Mouse (Mus musculus) macrophage (primary cell): ENCODE results near the gene Hdgfl3. TPM values are rescaled to one million over a fixed set of nuclear protein-coding genes. Genes with fewer than 3 reads are reported as not detected.
"Not testable (repeated sequence)": the region's sequence is repeated elsewhere in the genome, so short reads cannot be mapped to it uniquely, and the experiment has no call there.

Experiments used
- H3K27ac ChIP-seq: fragments of 350-480 bp; formaldehyde crosslinking; 2 replicates; pipeline ENCODE4 v1.9.0; 2021
- H3K36me3 ChIP-seq: fragments of 350-480 bp; formaldehyde crosslinking; 2 replicates; pipeline ENCODE4 v1.9.0; 2021; ENCODE audit errors: inconsistent target
- H3K4me3 ChIP-seq: fragments of 350-480 bp; formaldehyde crosslinking; 2 replicates; pipeline ENCODE4 v1.9.0; 2021; ENCODE audit errors: inconsistent target
- H3K79me2 ChIP-seq: fragments of 350-480 bp; formaldehyde crosslinking; 2 replicates; pipeline ENCODE4 v1.9.0; 2021; ENCODE audit errors: inconsistent target
- WGBS: methylation state at CpG from one replicate; pipeline ENCODE4 v1.1.7; 2026; ENCODE audit warnings: inconsistent platforms; ENCODE audit not compliant: missing documents; 5-methylcytosine and 5-hydroxymethylcytosine counted together
- polyA plus RNA-seq: library from polyadenylated mRNA; stranded (reverse); fragments of 250-400 nt; gene quantifications from 3 replicates; pipeline ENCODE4 v1.2.4, GENCODE M21; 2018; ENCODE audit warnings: inconsistent platforms

The Hdgfl3 gene
- polyA plus RNA-seq, 1 experiment from 2014 or later, result 0.17 TPM

- no peak overlapping the region for H3K4me3 ChIP-seq
- WGBS, result 89% methylated on average over 7 of the region's 7 CpGs
- H3K79me2 ChIP-seq, result no peaks in the 10 kb centered on the region
- H3K27ac ChIP-seq, result no peak overlapping the region
- H3K36me3 ChIP-seq, result no peaks in the 10 kb centered on the region
These were observed 93.6 kb downstream of the Hdgfl3 start for GRCm38 (mm10) chr7:81840661-81841181.

DNA sequence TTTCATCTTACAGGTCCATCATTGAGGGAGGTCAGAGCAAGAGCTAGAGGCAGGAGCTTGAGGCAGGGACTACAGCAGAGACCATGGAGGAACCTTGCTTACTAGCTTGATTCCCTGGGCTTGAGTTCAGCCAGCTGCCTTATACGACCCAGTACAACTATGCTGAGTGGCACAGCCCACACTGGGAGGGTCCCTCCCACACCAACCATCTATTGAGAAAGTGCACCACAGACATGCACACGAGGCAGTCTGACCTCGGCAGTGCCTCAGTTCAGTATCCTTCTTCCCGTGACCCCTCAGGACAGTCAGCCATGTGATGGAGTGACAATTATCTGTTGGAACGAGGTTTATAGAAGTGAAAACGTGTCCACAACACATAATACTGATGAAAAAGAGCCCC is 94.5 kb downstream of the Hdgfl3 start:
- no peaks in the 10 kb centered on the region for H3K79me2 ChIP-seq
- WGBS, result 54% methylated on average over 6 of the region's 6 CpGs
- H3K27ac ChIP-seq, result no peak overlapping the region
- H3K4me3 ChIP-seq, result no peak overlapping the region
- no peaks in the 10 kb centered on the region for H3K36me3 ChIP-seq

DNA sequence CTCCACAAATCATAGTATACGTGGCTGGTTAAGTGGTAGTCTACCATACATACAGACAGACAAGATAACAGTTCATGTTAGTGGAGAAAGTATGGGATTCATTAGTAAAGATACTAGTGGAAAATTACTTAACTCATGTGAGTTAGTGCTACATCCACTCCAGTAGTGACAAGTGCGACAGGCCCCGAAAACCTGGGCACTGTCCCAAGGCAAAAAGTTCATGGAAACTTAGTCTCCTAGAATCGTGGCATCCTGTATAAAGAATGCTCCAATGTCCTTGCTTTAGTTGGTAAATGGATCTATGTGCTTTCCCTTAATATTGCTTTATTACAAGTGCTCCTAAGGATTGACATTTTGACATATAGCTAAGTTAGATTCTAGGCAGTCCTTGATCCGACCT is 96.5 kb downstream of the Hdgfl3 start:
- not testable (repeated sequence) for H3K79me2 ChIP-seq, H3K36me3 ChIP-seq, H3K27ac ChIP-seq, H3K4me3 ChIP-seq
- WGBS, result 89% methylated on average over 5 of the region's 5 CpGs

GRCm38 (mm10) chr7:81835430-81835829 is 98.8 kb downstream of the Hdgfl3 start:
- H3K4me3 ChIP-seq, result no peak overlapping the region
- H3K27ac ChIP-seq, result peak overlapping the region; percentile 73
- no peaks in the 10 kb centered on the region for H3K79me2 ChIP-seq
- H3K36me3 ChIP-seq, result no peaks in the 10 kb centered on the region
- 38% methylated on average over 5 of the region's 5 CpGs for WGBS

GRCm38 (mm10) chr7:81834847-81835246 is 99.4 kb downstream of the Hdgfl3 start:
- no peaks in the 10 kb centered on the region for H3K79me2 ChIP-seq
- H3K27ac ChIP-seq, result peak overlapping the region; percentile 73
- no peak overlapping the region for H3K4me3 ChIP-seq
- no peaks in the 10 kb centered on the region for H3K36me3 ChIP-seq

Other genes with a start within 250 kb of the Hdgfl3 start
- not detected in 3 replicates for gene Homer2, start 226.9 kb downstream of the Hdgfl3 start, polyA plus RNA-seq
- 53.6 to 89.0 TPM (median 71.9 TPM) in 3 replicates for gene Ramac, start 171.5 kb downstream of the Hdgfl3 start, polyA plus RNA-seq
- gene 3110040N11Rik, start 145.0 kb downstream of the Hdgfl3 start, polyA plus RNA-seq, result 23.4 to 27.6 TPM (median 24.6 TPM) in 3 replicates
- 50.7 to 145 TPM (median 61.2 TPM) in 3 replicates for gene Btbd1, start 105.0 kb downstream of the Hdgfl3 start, polyA plus RNA-seq
- gene Gm10160, start 78.7 kb downstream of the Hdgfl3 start, polyA plus RNA-seq, result not detected in 3 replicates
- 72.9 to 199 TPM (median 101 TPM) in 3 replicates for gene Tm6sf1, start 75.5 kb downstream of the Hdgfl3 start, polyA plus RNA-seq
- gene Bnc1, start 57.8 kb upstream of the Hdgfl3 start, polyA plus RNA-seq, result not detected in 3 replicates
- gene Sh3gl3, start 239.4 kb upstream of the Hdgfl3 start, polyA plus RNA-seq, result not detected in 3 replicates